Mouse (Mus musculus) neural tube, embryonic 15.5 days (tissue): Measurements from ENCODE around the gene St5. TPM values are rescaled to one million over a fixed set of nuclear protein-coding genes. Genes with fewer than 3 reads are reported as not detected.

ENCODE experiments used
- ATAC-seq: fragments of 200-750 bp; cut with Nextera tagmentation; 2 replicates; pipeline ENCODE4 v1.8.0; 2017; ENCODE audit warnings: mild to moderate bottlenecking, moderate TSS enrichment, moderate library complexity; ENCODE audit not compliant: low FRiP score
- H3K27ac ChIP-seq: fragments of 300-500 bp; sonication (generic); replicated peaks from 2 replicates; pipeline ENCODE4 v1.5.1; 2015; ENCODE audit warnings: mild to moderate bottlenecking, inconsistent platforms
- H3K27me3 ChIP-seq: fragments of 300-500 bp; sonication (generic); replicated peaks from 2 replicates; pipeline ENCODE4 v1.6.1; 2015; ENCODE audit warnings: inconsistent platforms
- H3K36me3 ChIP-seq: fragments of 300-500 bp; sonication (generic); 2 replicates; pipeline ENCODE4 v1.6.1; 2015; ENCODE audit warnings: inconsistent platforms
- H3K4me1 ChIP-seq: fragments of 300-500 bp; sonication (generic); 2 replicates; pipeline ENCODE4 v1.6.1; 2015; ENCODE audit warnings: inconsistent platforms
- H3K4me2 ChIP-seq: fragments of 300-500 bp; sonication (generic); 2 replicates; pipeline ENCODE4 v1.6.1; 2015; ENCODE audit warnings: inconsistent platforms, mild to moderate bottlenecking, moderate library complexity
- H3K4me3 ChIP-seq: fragments of 300-500 bp; sonication (generic); replicated peaks from 2 replicates; pipeline ENCODE4 v1.5.1; 2015; ENCODE audit warnings: mild to moderate bottlenecking, inconsistent platforms
- H3K9ac ChIP-seq: fragments of 300-500 bp; sonication (generic); replicated peaks from 2 replicates; pipeline ENCODE4 v1.6.1; 2015; ENCODE audit warnings: mild to moderate bottlenecking, inconsistent platforms
- H3K9me3 ChIP-seq: fragments of 300-500 bp; sonication (generic); replicated peaks from 2 replicates; pipeline ENCODE4 v1.6.1; 2016; ENCODE audit warnings: inconsistent platforms
- WGBS: fragments of 180-500 bp; shearing (Covaris S2); methylation state at CpG from one replicate; pipeline ENCODE4 v1.1.7; 2015; ENCODE audit warnings: mixed read lengths; 5-methylcytosine and 5-hydroxymethylcytosine counted together
- polyA plus RNA-seq: library from polyadenylated mRNA; unstranded; fragments of >200 nt; fragmentation: Nextera tagmentation; extraction: Ambion mirVana; gene quantifications from 2 replicates; pipeline ENCODE4 v1.2.1, GENCODE M21; 2015

Gene St5
- polyA plus RNA-seq, 1 experiment from 2014 or later, result 18.2 TPM

GRCm38 (mm10) chr7:109574166-109574565, 129.2 kb downstream of the St5 start:
- Histone ChIP-seq H3K4me1 (peaks cover 18% of the 10 kb centered on the region; the same call in 1 of the 2 replicates), H3K36me3 (no peaks in the 10 kb centered on the region), H3K27me3 (no peaks in the 10 kb centered on the region), H3K27ac (no peak overlapping the region), H3K9me3 (no peaks in the 10 kb centered on the region), H3K4me2 (no peak overlapping the region), H3K9ac (no peak overlapping the region), H3K4me3 (no peak overlapping the region)
- no peak for ATAC-seq
- WGBS, result 93% methylated on average over 7 of the region's 7 CpGs

- no peaks in the 10 kb centered on the region for H3K36me3 ChIP-seq
- no peak overlapping the region for H3K4me2 ChIP-seq
- no peaks in the 10 kb centered on the region for H3K9me3 ChIP-seq
- 93% methylated on average over 4 of the region's 4 CpGs for WGBS
- no peak overlapping the region for H3K9ac ChIP-seq
- no peak overlapping the region for H3K4me3 ChIP-seq
- no peak for ATAC-seq
- no peaks in the 10 kb centered on the region for H3K4me1 ChIP-seq
- no peak overlapping the region for H3K27ac ChIP-seq
- no peaks in the 10 kb centered on the region for H3K27me3 ChIP-seq
These were observed 135.0 kb downstream of the St5 start for GRCm38 (mm10) chr7:109568391-109568892.

GRCm38 (mm10) chr7:109566841-109567768, 136.3 kb downstream of the St5 start:
- no peak for ATAC-seq
- WGBS, result 83% methylated on average over 11 of the region's 11 CpGs
- H3K27me3 ChIP-seq, result no peaks in the 10 kb centered on the region
- no peak overlapping the region for H3K27ac ChIP-seq
- no peak overlapping the region for H3K9ac ChIP-seq
- no peaks in the 10 kb centered on the region for H3K36me3 ChIP-seq
- no peaks in the 10 kb centered on the region for H3K9me3 ChIP-seq
- no peaks in the 10 kb centered on the region; the same call in 1 of the 2 replicates for H3K4me1 ChIP-seq
- no peak overlapping the region for H3K4me3 ChIP-seq
- H3K4me2 ChIP-seq, result no peak overlapping the region

- Histone ChIP-seq H3K9ac (no peak overlapping the region), H3K27me3 (no peaks in the 10 kb centered on the region), H3K4me2 (no peak overlapping the region), H3K9me3 (no peaks in the 10 kb centered on the region), H3K27ac (no peak overlapping the region), H3K36me3 (no peaks in the 10 kb centered on the region), H3K4me3 (no peak overlapping the region), H3K4me1 (peaks cover 2% of the 10 kb centered on the region; the same call in 1 of the 2 replicates)
- no peak for ATAC-seq
These were observed 137.1 kb downstream of the St5 start for GRCm38 (mm10) chr7:109566327-109566726.

GRCm38 (mm10) chr7:109563775-109564362, 139.5 kb downstream of the St5 start:
- 59% methylated on average over 4 of the region's 4 CpGs for WGBS
- H3K27ac ChIP-seq, result no peak overlapping the region
- ATAC-seq, result no peak

GRCm38 (mm10) chr7:109562676-109563075, 140.7 kb downstream of the St5 start:
- Histone ChIP-seq H3K36me3 (no peaks in the 10 kb centered on the region), H3K4me2 (no peak overlapping the region), H3K4me1 (peaks cover 2% of the 10 kb centered on the region; the same call in 1 of the 2 replicates), H3K4me3 (no peak overlapping the region), H3K27me3 (no peaks in the 10 kb centered on the region), H3K9me3 (no peaks in the 10 kb centered on the region), H3K27ac (no peak overlapping the region), H3K9ac (no peak overlapping the region)
- WGBS, result 37% methylated on average over 5 of the region's 5 CpGs
- no peak for ATAC-seq

More at GRCm38 (mm10) chr7:109563775-109564362, 139.5 kb downstream of the St5 start:
- Histone ChIP-seq H3K27me3 (no peaks in the 10 kb centered on the region), H3K36me3 (no peaks in the 10 kb centered on the region), H3K4me3 (no peak overlapping the region), H3K4me1 (peaks cover 2% of the 10 kb centered on the region; the same call in 1 of the 2 replicates), H3K4me2 (no peak overlapping the region), H3K9ac (no peak overlapping the region), H3K9me3 (no peaks in the 10 kb centered on the region)

GRCm38 (mm10) chr7:109562154-109562599, 141.2 kb downstream of the St5 start:
- Histone ChIP-seq H3K27me3 (no peaks in the 10 kb centered on the region), H3K4me3 (no peak overlapping the region), H3K9ac (no peak overlapping the region), H3K4me2 (no peak overlapping the region), H3K4me1 (peaks cover 2% of the 10 kb centered on the region; the same call in 1 of the 2 replicates), H3K36me3 (no peaks in the 10 kb centered on the region), H3K9me3 (no peaks in the 10 kb centered on the region), H3K27ac (no peak overlapping the region)
- 64% methylated on average over 4 of the region's 4 CpGs for WGBS
- no peak for ATAC-seq

- Histone ChIP-seq H3K27ac (no peak overlapping the region; the same call in 1 of the 2 replicates), H3K9ac (no peak overlapping the region), H3K36me3 (no peaks in the 10 kb centered on the region), H3K4me2 (no peak overlapping the region), H3K4me1 (peaks cover 2% of the 10 kb centered on the region; the same call in 1 of the 2 replicates), H3K4me3 (no peak overlapping the region), H3K27me3 (no peaks in the 10 kb centered on the region), H3K9me3 (no peaks in the 10 kb centered on the region)
- ATAC-seq, result no peak
- 66% methylated on average over 8 of the region's 8 CpGs for WGBS
These were observed 141.8 kb downstream of the St5 start for GRCm38 (mm10) chr7:109561466-109562153.

- no peak overlapping the region for H3K4me3 ChIP-seq
- WGBS, result 48% methylated on average over 6 of the region's 6 CpGs
- H3K4me2 ChIP-seq, result no peak overlapping the region
- H3K27me3 ChIP-seq, result no peaks in the 10 kb centered on the region
- H3K36me3 ChIP-seq, result no peaks in the 10 kb centered on the region
- peaks cover 2% of the 10 kb centered on the region; the same call in 1 of the 2 replicates for H3K4me1 ChIP-seq
- no peak overlapping the region for H3K27ac ChIP-seq
- ATAC-seq, result no peak
- no peak overlapping the region for H3K9ac ChIP-seq
- H3K9me3 ChIP-seq, result no peaks in the 10 kb centered on the region
These were observed 143.9 kb downstream of the St5 start for GRCm38 (mm10) chr7:109559536-109559935.

- no peak for ATAC-seq
- 96% methylated on average over 5 of the region's 5 CpGs for WGBS
- H3K27ac ChIP-seq, result no peak overlapping the region
- no peaks in the 10 kb centered on the region for H3K27me3 ChIP-seq
- no peaks in the 10 kb centered on the region for H3K36me3 ChIP-seq
- H3K4me2 ChIP-seq, result no peak overlapping the region
- H3K9me3 ChIP-seq, result no peaks in the 10 kb centered on the region
- no peak overlapping the region for H3K4me3 ChIP-seq
- no peak overlapping the region for H3K9ac ChIP-seq
- H3K4me1 ChIP-seq, result peaks cover 3% of the 10 kb centered on the region; the same call in 1 of the 2 replicates
These were observed 156.7 kb downstream of the St5 start for GRCm38 (mm10) chr7:109546726-109547125.

- Histone ChIP-seq H3K4me1 (peaks cover 3% of the 10 kb centered on the region; the same call in 1 of the 2 replicates), H3K4me3 (no peak overlapping the region), H3K36me3 (no peaks in the 10 kb centered on the region), H3K9me3 (no peaks in the 10 kb centered on the region), H3K9ac (no peak overlapping the region), H3K27me3 (no peaks in the 10 kb centered on the region), H3K27ac (no peak overlapping the region), H3K4me2 (no peak overlapping the region)
- 91% methylated on average over 2 of the region's 2 CpGs for WGBS
- no peak for ATAC-seq
These were observed 157.2 kb downstream of the St5 start for GRCm38 (mm10) chr7:109546186-109546585.
